Mouse (Mus musculus): ENCODE measurements at regions not wholly inside any gene's neighbourhood (a gene's known extent, or its start where the extent isn't known, plus 50 kb on each side); places are given as distances from the start of the nearest gene placed in this dataset.

- TF ChIP-seq CTCF (conservative IDR thresholded peaks at IDR 0.05; ENCODE audit: low read length) = no peak
- no peak for TF ChIP-seq NANOG (IDR thresholded peaks at IDR 0.05; ENCODE audit: borderline replicate concordance, low read length)
These were observed 65.5 kb downstream of the Gm5426 start for GRCm38 (mm10) chr10:96201891-96202290.
